Mouse (Mus musculus) lung, postnatal 0 days (tissue): Measurements from ENCODE around the gene Prkch.

ENCODE experiments used
- CTCF ChIP-seq: IDR thresholded peaks from 2 replicates; pipeline ENCODE4 v1.5.1; 2016; ENCODE audit warnings: antibody characterized with exemption, mild to moderate bottlenecking
- EP300 ChIP-seq: IDR thresholded peaks from 2 replicates; pipeline ENCODE4 v1.6.1; 2016; ENCODE audit warnings: antibody characterized with exemption, mild to moderate bottlenecking, control low read depth

GRCm38 (mm10) chr12:73564795-73565619, 19.6 kb upstream of the Prkch start:
- TF ChIP-seq CTCF (peak; percentile 58), EP300 (no peak)
